In the genomic region with DNA sequence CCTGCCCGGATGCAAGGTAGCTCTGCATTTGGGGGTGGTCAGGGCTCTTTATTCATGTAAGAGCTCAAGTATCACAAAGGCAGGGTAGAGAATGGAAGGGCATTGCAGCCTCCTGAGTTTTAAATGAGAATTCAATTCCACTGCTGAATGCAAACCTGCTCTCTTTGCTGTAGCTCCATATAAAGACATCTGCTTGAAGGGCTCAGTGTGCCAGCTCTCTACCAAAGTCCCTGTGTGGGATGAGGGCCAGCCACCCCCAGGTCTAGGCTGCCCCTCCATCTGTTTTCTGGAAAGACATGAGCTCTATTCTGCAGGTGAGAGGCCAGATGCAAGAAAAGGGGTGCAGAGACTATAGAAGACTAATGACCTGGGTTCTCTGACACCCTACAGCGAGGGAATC, we compare ENCODE assay signal across 25 mouse cellular contexts. TPM values are rescaled to one million over a fixed set of nuclear protein-coding genes. Genes with fewer than 3 reads are reported as not detected.
DNase-seq lines count a peak whose midpoint lies in the region; ATAC-seq lines count a peak whose summit lies in the region.
"Had no signal": no experiment of that assay in that cellular context is flagged by ENCODE, and none has a peak within 500 bp of the region (broad histone marks: within the 10 kb centered on the region; RNA-seq: fewer than 3 reads in every experiment).

No protein-coding gene starts in this region.

- H3K4me3 ChIP-seq in midbrain, embryonic 11.5 days (ENCODE audit: low read depth, low read length), result no peak overlapping the region
- no peak overlapping the region for H3K4me3 ChIP-seq in midbrain, embryonic 10.5 days
- H3K4me3 ChIP-seq: embryonic facial prominence, embryonic 12.5 days; embryonic facial prominence, embryonic 15.5 days; heart, embryonic 12.5 days; heart, embryonic 15.5 days; hindbrain, embryonic 10.5 days; hindbrain, embryonic 13.5 days; intestine, embryonic 15.5 days had no signal

- H3K27ac ChIP-seq in midbrain, embryonic 11.5 days (ENCODE audit: low read depth, low read length), result no peak overlapping the region
- no peak overlapping the region for H3K27ac ChIP-seq in midbrain, embryonic 10.5 days (replicated peaks)
- H3K27ac ChIP-seq: embryonic facial prominence, embryonic 12.5 days; embryonic facial prominence, embryonic 15.5 days; heart, embryonic 15.5 days; hindbrain, embryonic 10.5 days; hindbrain, embryonic 13.5 days; intestine, embryonic 15.5 days had no signal

- H3K4me2 ChIP-seq in midbrain, embryonic 11.5 days, result no peak overlapping the region
- H3K4me2 ChIP-seq: embryonic facial prominence, embryonic 12.5 days; embryonic facial prominence, embryonic 15.5 days; heart, embryonic 12.5 days; heart, embryonic 15.5 days; hindbrain, embryonic 13.5 days; intestine, embryonic 15.5 days had no signal

- H3K9ac ChIP-seq in midbrain, embryonic 11.5 days (ENCODE audit: low read length), result no peak overlapping the region
- H3K9ac ChIP-seq: embryonic facial prominence, embryonic 12.5 days; embryonic facial prominence, embryonic 15.5 days; forebrain, postnatal 0 days; heart, embryonic 12.5 days; heart, embryonic 15.5 days; hindbrain, embryonic 13.5 days; intestine, embryonic 15.5 days had no signal

- no peaks in the 10 kb centered on the region for H3K4me1 ChIP-seq in midbrain, embryonic 11.5 days (ENCODE audit: control insufficient read depth, insufficient read depth, low read length)
- no peaks in the 10 kb centered on the region for H3K4me1 ChIP-seq in midbrain, embryonic 10.5 days
- H3K4me1 ChIP-seq: embryonic facial prominence, embryonic 12.5 days; heart, embryonic 12.5 days; heart, embryonic 15.5 days; hindbrain, embryonic 10.5 days; intestine, embryonic 15.5 days had no signal

- no peaks in the 10 kb centered on the region for H3K27me3 ChIP-seq in midbrain, embryonic 11.5 days (ENCODE audit: control insufficient read depth, insufficient read depth, low read length)
- no peaks in the 10 kb centered on the region for H3K27me3 ChIP-seq in midbrain, embryonic 10.5 days (ENCODE audit: low read depth, poor library complexity, severe bottlenecking)
- H3K27me3 ChIP-seq: embryonic facial prominence, embryonic 12.5 days; embryonic facial prominence, embryonic 15.5 days; heart, embryonic 12.5 days; heart, embryonic 15.5 days; hindbrain, embryonic 13.5 days; intestine, embryonic 15.5 days had no signal

- ATAC-seq in midbrain, embryonic 11.5 days (ENCODE audit: low FRiP score), result no peak
- ATAC-seq: activated CD4-positive, CD25-positive, alpha-beta regulatory T cell, adult 4 months; forebrain, embryonic 14.5 days; forebrain, postnatal 0 days; hindbrain, embryonic 16.5 days; intestine, embryonic 15.5 days had no signal

- H3K36me3 ChIP-seq in midbrain, embryonic 11.5 days (ENCODE audit: control insufficient read depth, insufficient read depth, low read length), result peaks cover 9% of the 10 kb centered on the region
- H3K36me3 ChIP-seq in midbrain, embryonic 10.5 days, result peaks cover 82% of the 10 kb centered on the region

- H3K9me3 ChIP-seq in midbrain, embryonic 11.5 days (ENCODE audit: control insufficient read depth, low read length), result no peaks in the 10 kb centered on the region
- H3K9me3 ChIP-seq in midbrain, embryonic 10.5 days (replicated peaks), result no peaks in the 10 kb centered on the region
- H3K9me3 ChIP-seq: embryonic facial prominence, embryonic 12.5 days; embryonic facial prominence, embryonic 15.5 days; heart, embryonic 12.5 days; heart, embryonic 15.5 days; hindbrain, embryonic 10.5 days; hindbrain, embryonic 13.5 days; intestine, embryonic 15.5 days had no signal

- WGBS in midbrain, embryonic 11.5 days, result 86% methylated on average over 2 of the region's 2 CpGs
- 76% methylated on average over 2 of the region's 2 CpGs for WGBS in midbrain, embryonic 10.5 days

- DNase-seq in cerebellum, postnatal 10 days, result peak; percentile 41 to 57
- no peak for DNase-seq in cerebellum, adult 18-20 months
- DNase-seq in frontal cortex, postnatal 36 days (ENCODE audit: low spot score in 2 of 2), result peak; percentile 11 to 40
- DNase-seq in frontal cortex, postnatal 10 days (ENCODE audit: low spot score in 2 of 2), result no peak
- DNase-seq in midbrain, embryonic 11.5 days (ENCODE audit: low spot score, missing footprints), result peak; percentile 59
- DNase-seq in midbrain, embryonic 10.5 days (ENCODE audit: low spot score), result no peak
- DNase-seq: adrenal gland, adult 8-10 months; adrenal gland, postnatal 25 days; cerebellum, adult 2 months; cerebellum, adult 9-11 months; forebrain, postnatal 0 days; gastrocnemius, postnatal 25 days; heart, adult 18-20 months; heart, postnatal 10 days; heart, postnatal 36 days had no signal

RNA-seq across cellular contexts. Expression of a gene that starts 36.6 kb away (rescaled TPM):
- 37.5 and 44.2 TPM in 2 replicates for polyA plus RNA-seq in midbrain, embryonic 11.5 days (2014; fragmentation: Nextera tagmentation; extraction: Ambion mirVana)
- 57.9 and 59.9 TPM in 2 replicates for polyA plus RNA-seq in midbrain, embryonic 10.5 days (2016; fragmentation: Nextera tagmentation; extraction: Ambion mirVana)

RNA-seq across cellular contexts. Expression of a gene that starts 36.7 kb away (rescaled TPM):
- polyA plus RNA-seq in midbrain, embryonic 11.5 days (2014; fragmentation: Nextera tagmentation; extraction: Ambion mirVana), result 41.2 and 48.5 TPM in 2 replicates
- polyA plus RNA-seq in midbrain, embryonic 10.5 days (2016; fragmentation: Nextera tagmentation; extraction: Ambion mirVana), result 54.9 and 58.6 TPM in 2 replicates

RNA-seq across cellular contexts. Expression of a gene that starts 46.9 kb away (rescaled TPM):
- polyA plus RNA-seq in midbrain, embryonic 11.5 days (2014; fragmentation: Nextera tagmentation; extraction: Ambion mirVana), result 21.4 and 22.4 TPM in 2 replicates
- 21.9 and 23.0 TPM in 2 replicates for polyA plus RNA-seq in midbrain, embryonic 10.5 days (2016; fragmentation: Nextera tagmentation; extraction: Ambion mirVana)

Comparison
In these comparisons a context has a peak if more than half of its experiments do, and no peak if none do; other contexts are left out.
1. DNase-seq: peak in cerebellum, postnatal 10 days (2 of 2), frontal cortex, postnatal 36 days (2 of 2) and midbrain, embryonic 11.5 days (single experiment); none in cerebellum, adult 18-20 months (0 of 2), frontal cortex, postnatal 10 days (0 of 2) and midbrain, embryonic 10.5 days (single experiment).